Mouse (Mus musculus) spleen, adult 2 months (tissue): ENCODE data around the gene Flrt1.

ENCODE experiments used
- CTCF ChIP-seq: fragments of 200-500 bp; IDR thresholded peaks from 2 replicates; pipeline ENCODE4 v1.5.1; 2011; ENCODE audit warnings: mild to moderate bottlenecking, inconsistent platforms; ENCODE audit not compliant: insufficient read depth, insufficient read length, insufficient replicate concordance; ENCODE audit errors: extremely low read depth
- POLR2A ChIP-seq: fragments of 200-500 bp; IDR thresholded peaks from 2 replicates; pipeline ENCODE4 v1.6.1; 2011; ENCODE audit warnings: low read depth, low read length, inconsistent platforms

DNA sequence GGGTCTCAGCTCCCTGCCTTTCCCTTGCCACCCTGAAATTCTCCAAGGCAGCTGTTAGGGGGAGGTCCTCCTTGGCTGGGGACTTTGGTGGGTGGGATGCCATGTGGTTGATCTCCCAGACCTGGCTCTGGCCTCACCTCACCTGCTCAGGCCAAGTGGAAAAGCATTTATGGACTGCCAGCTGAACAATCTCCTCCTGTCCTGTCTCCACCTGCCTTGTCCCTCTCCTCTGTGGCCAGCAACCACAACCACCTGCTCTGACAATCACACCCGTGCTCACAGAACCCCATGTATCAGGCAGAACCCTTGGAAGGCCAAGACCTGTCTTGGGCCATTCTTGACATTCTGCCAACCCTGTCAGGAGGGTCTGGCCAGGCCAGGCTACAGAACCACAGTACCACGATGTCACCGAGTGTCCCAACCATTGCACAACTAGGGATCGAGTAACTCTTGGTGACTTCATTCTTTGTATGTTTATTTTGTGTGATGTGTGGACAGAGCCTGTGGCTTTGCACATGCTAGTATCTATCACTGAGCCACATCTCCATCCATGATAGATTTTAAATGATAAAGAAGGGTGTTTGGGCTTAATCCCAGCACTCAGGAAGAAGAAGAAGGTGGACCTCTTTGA lies 20.1 kb upstream of the Flrt1 start:
- TF ChIP-seq CTCF (no peak), POLR2A (no peak)
